Mouse (Mus musculus) midbrain, postnatal 0 days (tissue): ENCODE data around the gene Ccnb1. TPM values are rescaled to one million over a fixed set of nuclear protein-coding genes. Genes with fewer than 3 reads are reported as not detected.

Experiments
- ATAC-seq: fragments of 200-750 bp; cut with Nextera tagmentation; 2 replicates; pipeline ENCODE4 v1.8.0; 2017; ENCODE audit warnings: moderate number of reproducible peaks, mild to moderate bottlenecking, moderate TSS enrichment, moderate library complexity; ENCODE audit not compliant: low FRiP score
- DNase-seq: peaks from one replicate; pipeline ENCODE4 v3.0.0-alpha.2; 2015; ENCODE audit warnings: low spot score
- H3K27ac ChIP-seq: fragments of 300-500 bp; sonication (generic); 2 replicates; pipeline ENCODE4 v1.5.1; 2014; ENCODE audit warnings: low read depth, mild to moderate bottlenecking, low read length, mixed read lengths
- H3K27me3 ChIP-seq: fragments of 300-500 bp; sonication (generic); 2 replicates; pipeline ENCODE4 v1.6.1; 2014; ENCODE audit warnings: low read length, control low read depth, mixed read lengths; ENCODE audit not compliant: insufficient read depth
- H3K36me3 ChIP-seq: fragments of 300-500 bp; sonication (generic); 2 replicates; pipeline ENCODE4 v1.6.1; 2014; ENCODE audit warnings: low read length, control low read depth, mixed read lengths; ENCODE audit not compliant: insufficient read depth
- H3K4me1 ChIP-seq: fragments of 300-500 bp; sonication (generic); 2 replicates; pipeline ENCODE4 v1.6.1; 2014; ENCODE audit warnings: mild to moderate bottlenecking, control low read depth, antibody characterized with exemption, low read length, mixed read lengths; ENCODE audit not compliant: insufficient read depth
- H3K4me2 ChIP-seq: fragments of 300-500 bp; sonication (generic); 2 replicates; pipeline ENCODE4 v1.6.1; 2014; ENCODE audit warnings: low read depth, mild to moderate bottlenecking, low read length, mixed read lengths; ENCODE audit not compliant: poor library complexity, severe bottlenecking
- H3K4me3 ChIP-seq: fragments of 300-500 bp; sonication (generic); 2 replicates; pipeline ENCODE4 v1.5.1; 2014; ENCODE audit warnings: low read depth, mild to moderate bottlenecking, low read length, moderate library complexity
- H3K9ac ChIP-seq: fragments of 300-500 bp; sonication (generic); replicated peaks from 2 replicates; pipeline ENCODE4 v1.6.1; 2014; ENCODE audit warnings: mild to moderate bottlenecking, low read length, moderate library complexity, mixed read lengths; ENCODE audit not compliant: poor library complexity, severe bottlenecking
- H3K9me3 ChIP-seq: fragments of 300-500 bp; sonication (generic); 2 replicates; pipeline ENCODE4 v1.6.1; 2016; ENCODE audit warnings: low read length, control low read depth
- CTCF ChIP-seq: IDR thresholded peaks from 2 replicates; pipeline ENCODE4 v1.5.1; 2016; ENCODE audit warnings: antibody characterized with exemption, mild to moderate bottlenecking
- WGBS: fragments of 180-500 bp; shearing (Covaris S2); extraction: QIAGEN DNeasy Blood & Tissue Kit; methylation state at CpG from one replicate; pipeline ENCODE4 v1.1.7; 2014; 5-methylcytosine and 5-hydroxymethylcytosine counted together
- polyA plus RNA-seq: library from polyadenylated mRNA; unstranded; fragments of >200 nt; fragmentation: Nextera tagmentation; extraction: Ambion mirVana; gene quantifications from 2 replicates; pipeline ENCODE4 v1.2.1, GENCODE M21; 2015
- total RNA-seq: library from RNA; depleted of rRNA; stranded (reverse); fragments of >200 nt; gene quantifications from 2 replicates; pipeline ENCODE4 v1.2.3, GENCODE M21; 2014; rRNA removed

Gene Ccnb1
- total RNA-seq = 12.7 and 22.5 TPM in 2 replicates
- polyA plus RNA-seq = 11.5 and 11.7 TPM in 2 replicates

DNA sequence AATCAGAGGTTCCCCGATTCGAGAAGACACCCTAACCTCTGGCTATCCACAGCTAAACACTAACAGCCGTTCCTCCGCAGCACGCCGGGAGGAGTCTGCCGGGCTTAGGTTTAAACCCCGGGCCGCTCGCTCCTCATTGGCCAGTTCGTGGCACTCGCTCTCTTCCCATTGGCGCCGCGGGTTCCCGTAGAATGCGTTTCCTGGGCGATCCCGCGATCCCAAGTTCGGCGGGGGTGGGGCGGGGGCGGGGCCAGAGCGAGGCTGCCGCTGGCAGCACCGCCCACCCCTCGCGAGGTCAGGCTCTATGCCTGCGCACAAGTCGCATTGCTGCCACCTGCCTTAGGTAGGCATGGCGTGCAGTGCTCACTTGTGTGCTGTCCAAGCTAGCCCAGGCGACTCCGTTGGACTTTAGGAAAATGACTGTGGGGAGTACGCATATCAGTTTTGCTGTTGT is at the start of gene Ccnb1:
Gene Ccnb1, minus strand, starts transcription at position 157 of the 454 bp plus-strand sequence.
- Histone ChIP-seq H3K4me2 (peak within 1 kb of the TSS; percentile 99), H3K4me1 (no peaks in the 10 kb centered on the region), H3K9me3 (no peaks in the 10 kb centered on the region), H3K36me3 (no peaks in the 10 kb centered on the region), H3K27me3 (no peaks in the 10 kb centered on the region), H3K27ac (no peak within 1 kb of the TSS), H3K4me3 (peak within 1 kb of the TSS; percentile 53), H3K9ac (peak within 1 kb of the TSS; percentile 51)
- TF ChIP-seq CTCF = peak; percentile 63
- DNase-seq (peak; percentile 96), ATAC-seq (peak; percentile 99)
- WGBS = under 1% methylated on average over 35 of the region's 35 CpGs

DNA sequence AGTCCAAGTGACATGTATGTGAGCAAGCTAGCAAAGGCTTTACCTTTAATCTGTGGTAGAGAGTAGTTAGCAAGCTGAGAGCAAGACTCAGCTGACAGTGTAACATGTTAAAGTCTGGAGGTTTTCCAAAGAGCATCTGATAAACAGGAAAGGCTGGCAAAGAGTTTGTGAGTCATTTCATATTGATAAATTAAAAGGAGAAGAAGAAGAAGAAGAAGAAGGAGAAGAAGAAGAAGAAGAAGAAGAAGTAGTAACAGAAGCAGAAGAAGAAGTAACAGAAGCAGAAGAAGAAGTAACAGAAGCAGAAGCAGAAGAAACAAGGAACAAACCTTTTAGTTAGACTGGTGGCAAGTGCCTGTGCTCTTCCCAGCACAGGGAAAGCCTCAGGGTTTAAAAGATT is 48.4 kb upstream of the Ccnb1 start:
- Histone ChIP-seq H3K4me3 (no peak overlapping the region), H3K9ac (no peak overlapping the region), H3K9me3 (no peaks in the 10 kb centered on the region), H3K4me1 (no peaks in the 10 kb centered on the region), H3K36me3 (no peaks in the 10 kb centered on the region), H3K27me3 (no peaks in the 10 kb centered on the region), H3K4me2 (no peak overlapping the region), H3K27ac (no peak overlapping the region)
- DNase-seq = no peak
- ATAC-seq = no peak
- no peak for TF ChIP-seq CTCF

DNA sequence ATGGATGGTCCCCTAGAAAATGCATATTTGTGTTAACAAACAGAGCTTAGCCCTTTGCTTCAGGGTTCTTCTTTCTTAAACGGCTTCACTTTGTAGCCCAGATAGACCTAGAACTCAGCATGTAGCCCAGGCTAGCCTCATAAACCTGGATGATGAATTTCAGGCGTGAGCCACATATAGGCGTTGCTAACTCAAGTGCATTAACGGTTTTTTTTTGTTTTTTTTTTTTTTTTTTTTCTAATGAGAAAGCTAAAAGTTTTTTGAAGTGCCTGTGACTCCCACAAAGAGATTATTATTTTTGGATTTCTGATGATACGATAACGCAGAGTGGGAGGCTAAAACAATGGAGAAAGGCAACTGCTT is 47.3 kb upstream of the Ccnb1 start:
- ATAC-seq = no peak

DNA sequence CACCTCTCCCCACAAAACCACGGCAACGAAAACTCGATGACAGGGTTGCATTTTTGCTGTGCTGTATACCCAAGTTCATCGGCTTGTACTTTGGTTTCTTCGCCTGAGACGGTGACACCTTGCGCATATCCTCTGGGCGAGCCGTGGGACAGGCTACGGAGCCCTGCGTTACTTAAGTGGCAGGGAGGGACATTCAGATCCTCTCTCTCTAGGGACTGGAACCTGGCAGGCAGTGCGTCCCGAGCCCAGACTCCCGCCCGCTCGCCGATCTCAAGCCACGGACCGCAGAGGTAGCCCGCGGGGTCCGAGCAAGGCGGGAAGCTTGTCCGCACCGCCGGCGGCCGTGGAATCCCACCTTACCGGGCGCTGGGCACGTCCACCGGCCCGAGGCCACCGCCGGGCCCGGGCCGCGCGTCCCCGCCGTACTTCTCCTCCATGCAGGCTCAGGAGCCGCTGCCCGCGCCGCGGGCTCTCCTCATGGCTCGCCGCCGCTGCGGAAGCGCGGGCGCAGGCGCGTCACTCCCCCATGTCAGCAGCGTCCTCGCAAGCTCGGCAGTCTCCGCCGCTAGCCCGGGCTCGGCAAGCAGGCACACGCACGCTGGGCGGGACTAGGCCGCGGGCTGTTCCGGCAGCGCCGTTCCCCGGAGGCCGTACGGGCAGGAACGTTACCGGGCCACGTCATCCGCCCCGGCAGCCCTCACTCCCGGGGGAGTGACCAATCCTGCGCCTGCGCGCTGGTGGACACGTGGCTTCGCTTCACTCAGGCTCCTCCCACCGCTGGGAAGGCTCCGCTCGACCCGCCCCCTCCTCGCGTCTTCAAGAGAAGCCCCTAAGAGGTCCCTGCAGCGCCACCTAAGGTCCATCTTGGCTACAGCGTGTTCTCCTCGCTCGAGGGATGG is 46.6 kb upstream of the Ccnb1 start, which contains the start of gene Slc30a5:
Gene Slc30a5, minus strand, starts transcription at position 687 of the 899 bp plus-strand sequence.
- Histone ChIP-seq H3K4me3 (peak within 1 kb of the TSS; percentile 84), H3K4me1 (no peaks in the 10 kb centered on the region), H3K27ac (peak within 1 kb of the TSS; percentile 87), H3K9ac (peak within 1 kb of the TSS; percentile 87), H3K27me3 (no peaks in the 10 kb centered on the region), H3K9me3 (no peaks in the 10 kb centered on the region), H3K36me3 (no peaks in the 10 kb centered on the region), H3K4me2 (peak within 1 kb of the TSS; percentile 66)
- DNase-seq (peak; percentile 100), ATAC-seq (peak; percentile 99)
- under 1% methylated on average over 84 of the region's 94 CpGs for WGBS
- peak; percentile 93 for TF ChIP-seq CTCF

More for the DNA sequence above, 47.3 kb upstream of the Ccnb1 start:
- no peak for TF ChIP-seq CTCF
- H3K4me3 ChIP-seq = peak overlapping the region; percentile 84
- no peak for DNase-seq
- H3K27me3 ChIP-seq = no peaks in the 10 kb centered on the region
- H3K9me3 ChIP-seq = no peaks in the 10 kb centered on the region
- no peak overlapping the region for H3K27ac ChIP-seq
- no peaks in the 10 kb centered on the region for H3K36me3 ChIP-seq
- no peak overlapping the region for H3K9ac ChIP-seq
- 0 out of 2 replicates have a peak overlapping the region, but pooled peaks have one; percentile 26 for H3K4me2 ChIP-seq
- H3K4me1 ChIP-seq = no peaks in the 10 kb centered on the region
- WGBS = 52% methylated on average over 6 of the region's 6 CpGs

DNA sequence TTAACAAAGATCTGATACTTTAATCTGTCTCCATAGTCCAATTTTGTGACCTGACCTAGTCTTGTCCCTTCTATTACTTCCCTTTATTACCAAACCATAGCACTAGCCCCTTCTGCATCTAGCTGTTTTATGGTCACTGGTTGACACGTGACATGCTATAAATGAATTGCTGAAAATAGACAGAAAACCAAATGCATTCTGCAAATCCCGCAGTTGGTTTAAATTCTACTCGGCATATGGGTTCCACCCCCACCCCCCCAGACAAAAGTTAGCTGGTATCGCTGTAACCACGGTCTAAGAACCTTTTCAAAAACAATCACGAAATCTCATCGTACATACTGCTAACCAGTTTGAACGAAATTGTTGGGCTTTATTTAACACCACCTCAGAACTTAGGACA is 45.8 kb upstream of the Ccnb1 start:
- Histone ChIP-seq H3K9ac (peak overlapping the region; percentile 87), H3K36me3 (no peaks in the 10 kb centered on the region), H3K27me3 (no peaks in the 10 kb centered on the region), H3K9me3 (no peaks in the 10 kb centered on the region), H3K4me2 (peak overlapping the region; percentile 66), H3K4me3 (peak overlapping the region; percentile 84), H3K27ac (no peak overlapping the region; the same call in 1 of the 2 replicates), H3K4me1 (no peaks in the 10 kb centered on the region)
- 6% methylated on average over 8 of the region's 8 CpGs for WGBS
- TF ChIP-seq CTCF = no peak
- DNase-seq (no peak), ATAC-seq (no peak)

DNA sequence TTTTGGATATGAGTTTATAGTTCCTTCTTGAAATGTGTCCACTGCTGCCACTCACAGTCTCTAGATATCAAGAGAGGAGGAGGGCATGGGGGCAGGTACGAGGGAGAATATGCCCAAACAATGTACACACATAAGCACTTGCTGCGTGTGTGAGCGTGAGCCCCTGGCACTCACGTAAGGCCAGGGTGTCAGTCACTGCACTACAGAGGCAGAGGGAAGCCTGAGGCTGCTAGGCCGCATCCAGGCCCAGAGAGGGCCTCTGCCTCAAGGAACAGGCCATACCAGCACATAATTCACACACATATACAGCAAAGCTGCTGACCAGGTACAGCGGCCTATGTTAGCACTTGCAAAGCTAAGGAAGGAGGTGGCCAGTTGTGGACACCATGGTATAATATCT is 44.8 kb upstream of the Ccnb1 start:
- Histone ChIP-seq H3K4me3 (no peak overlapping the region), H3K9ac (no peak overlapping the region), H3K36me3 (peaks cover 3% of the 10 kb centered on the region; the same call in 1 of the 2 replicates), H3K27ac (no peak overlapping the region), H3K4me1 (no peaks in the 10 kb centered on the region), H3K27me3 (no peaks in the 10 kb centered on the region), H3K9me3 (no peaks in the 10 kb centered on the region), H3K4me2 (0 out of 2 replicates have a peak overlapping the region, but pooled peaks have one; percentile 66)
- no peak for TF ChIP-seq CTCF
- 87% methylated on average over 6 of the region's 6 CpGs for WGBS
- no peak for ATAC-seq
- DNase-seq = no peak
